Mouse (Mus musculus) liver, postnatal 0 days (tissue): ENCODE measurements around the gene Dpagt1. TPM values are rescaled to one million over a fixed set of nuclear protein-coding genes. Genes with fewer than 3 reads are reported as not detected.
A peak's percentile ranks its signal among the peaks of the same experiment; 100 is the strongest.

ENCODE experiments used
- ATAC-seq: fragments of 200-750 bp; cut with Nextera tagmentation; 2 replicates; pipeline ENCODE4 v1.8.0; 2017; ENCODE audit warnings: mild to moderate bottlenecking, moderate library complexity
- DNase-seq: peaks from one replicate; pipeline ENCODE4 v3.0.0-alpha.2; 2016
- H3K27ac ChIP-seq: fragments of 300-500 bp; sonication (generic); 2 replicates; pipeline ENCODE4 v1.5.1; 2014; ENCODE audit warnings: antibody characterized with exemption, moderate library complexity, mild to moderate bottlenecking, low read depth
- H3K27me3 ChIP-seq: fragments of 300-500 bp; sonication (generic); 2 replicates; pipeline ENCODE4 v1.6.1; 2014; ENCODE audit warnings: low read length, control low read depth, mixed read lengths; ENCODE audit not compliant: insufficient read depth
- H3K36me3 ChIP-seq: fragments of 300-500 bp; sonication (generic); replicated peaks from 2 replicates; pipeline ENCODE4 v1.6.1; 2014; ENCODE audit warnings: mild to moderate bottlenecking, control low read depth, low read length, moderate library complexity, mixed read lengths; ENCODE audit not compliant: insufficient read depth
- H3K4me1 ChIP-seq: fragments of 300-500 bp; sonication (generic); 2 replicates; pipeline ENCODE4 v1.6.1; 2014; ENCODE audit warnings: antibody characterized with exemption, mild to moderate bottlenecking, control low read depth; ENCODE audit not compliant: insufficient read depth
- H3K4me2 ChIP-seq: fragments of 300-500 bp; sonication (generic); 2 replicates; pipeline ENCODE4 v1.6.1; 2014; ENCODE audit warnings: low read depth, mild to moderate bottlenecking, low read length, moderate library complexity, mixed read lengths
- H3K4me3 ChIP-seq: fragments of 300-500 bp; sonication (generic); 2 replicates; pipeline ENCODE4 v1.5.1; 2014; ENCODE audit warnings: low read depth, low read length
- H3K9ac ChIP-seq: fragments of 300-500 bp; sonication (generic); replicated peaks from 2 replicates; pipeline ENCODE4 v1.6.1; 2014; ENCODE audit warnings: mild to moderate bottlenecking, moderate library complexity
- H3K9me3 ChIP-seq: fragments of 300-500 bp; sonication (generic); 2 replicates; pipeline ENCODE4 v1.6.1; 2016; ENCODE audit warnings: mild to moderate bottlenecking, control low read depth, low read length, mixed read lengths
- CTCF ChIP-seq: sonication (generic); IDR thresholded peaks from 2 replicates; pipeline ENCODE4 v1.5.1; 2016; ENCODE audit warnings: antibody characterized with exemption, low read depth
- EP300 ChIP-seq: IDR thresholded peaks from 2 replicates; pipeline ENCODE4 v1.6.1; 2016; ENCODE audit warnings: antibody characterized with exemption, low read depth, mild to moderate bottlenecking
- WGBS: fragments of 180-500 bp; shearing (Covaris S2); extraction: QIAGEN DNeasy Blood & Tissue Kit; methylation state at CpG from one replicate; pipeline ENCODE4 v1.1.7; 2014; ENCODE audit not compliant: insufficient replicate concordance; 5-methylcytosine and 5-hydroxymethylcytosine counted together
- polyA plus RNA-seq: library from polyadenylated mRNA; unstranded; fragments of >200 nt; fragmentation: Nextera tagmentation; extraction: Ambion mirVana; gene quantifications from 2 replicates; pipeline ENCODE4 v1.2.1, GENCODE M21; 2015

Dpagt1 gene
- polyA plus RNA-seq, 1 experiment from 2014 or later, result 19.0 TPM

- Histone ChIP-seq H3K9ac (no peak overlapping the region), H3K27ac (peak overlapping the region; percentile 8; the same call in 1 of the 2 replicates), H3K9me3 (no peaks in the 10 kb centered on the region), H3K4me2 (no peak overlapping the region), H3K4me1 (peaks cover 29% of the 10 kb centered on the region), H3K36me3 (peaks cover 26% of the 10 kb centered on the region), H3K27me3 (no peaks in the 10 kb centered on the region), H3K4me3 (no peak overlapping the region)
- TF ChIP-seq CTCF (no peak), EP300 (no peak)
- ATAC-seq (no peak), DNase-seq (no peak)
- WGBS, result 69% methylated on average over 2 of the region's 2 CpGs
These were observed 18.6 kb upstream of the Dpagt1 start for GRCm38 (mm10) chr9:44307248-44307647.

- WGBS, result 55% methylated on average over 3 of the region's 3 CpGs
- peak overlapping the region; percentile 44; the same call in 1 of the 2 replicates for H3K27ac ChIP-seq
- DNase-seq (no peak), ATAC-seq (no peak)
- H3K4me1 ChIP-seq, result peaks cover 21% of the 10 kb centered on the region
- H3K9me3 ChIP-seq, result no peaks in the 10 kb centered on the region
- TF ChIP-seq CTCF, result no peak
- no peak for TF ChIP-seq EP300
- H3K36me3 ChIP-seq, result peaks cover 34% of the 10 kb centered on the region
- no peak overlapping the region for H3K9ac ChIP-seq
- no peaks in the 10 kb centered on the region for H3K27me3 ChIP-seq
- H3K4me2 ChIP-seq, result no peak overlapping the region
- H3K4me3 ChIP-seq, result no peak overlapping the region
These were observed 16.1 kb upstream of the Dpagt1 start for GRCm38 (mm10) chr9:44309756-44310155.

GRCm38 (mm10) chr9:44310750-44311135 lies 15.1 kb upstream of the Dpagt1 start:
- no peak for ATAC-seq
- WGBS, result 49% methylated on average over 10 of the region's 10 CpGs
- no peak for TF ChIP-seq CTCF
- no peak for TF ChIP-seq EP300

GRCm38 (mm10) chr9:44311136-44312134 lies 14.4 kb upstream of the Dpagt1 start:
- Histone ChIP-seq H3K9me3 (no peaks in the 10 kb centered on the region), H3K9ac (no peak overlapping the region), H3K27ac (no peak overlapping the region), H3K4me2 (0 out of 2 replicates have a peak overlapping the region, but pooled peaks have one; percentile 4), H3K36me3 (peaks cover 51% of the 10 kb centered on the region), H3K27me3 (no peaks in the 10 kb centered on the region), H3K4me1 (peaks cover 21% of the 10 kb centered on the region), H3K4me3 (no peak overlapping the region)
- 43% methylated on average over 27 of the region's 27 CpGs for WGBS
- TF ChIP-seq CTCF, result no peak; the same call in 1 of the 2 replicates
- no peak for TF ChIP-seq EP300
- no peak for DNase-seq
- ATAC-seq, result no peak

More at GRCm38 (mm10) chr9:44310750-44311135, 15.1 kb upstream of the Dpagt1 start:
- H3K4me3 ChIP-seq, result no peak overlapping the region
- H3K4me2 ChIP-seq, result 0 out of 2 replicates have a peak overlapping the region, but pooled peaks have one; percentile 4
- H3K9me3 ChIP-seq, result no peaks in the 10 kb centered on the region
- H3K4me1 ChIP-seq, result peaks cover 21% of the 10 kb centered on the region
- no peak for DNase-seq
- H3K27ac ChIP-seq, result no peak overlapping the region
- no peaks in the 10 kb centered on the region for H3K27me3 ChIP-seq
- H3K9ac ChIP-seq, result no peak overlapping the region
- H3K36me3 ChIP-seq, result peaks cover 44% of the 10 kb centered on the region

GRCm38 (mm10) chr9:44313476-44314256 lies 12.2 kb upstream of the Dpagt1 start:
- H3K27me3 ChIP-seq, result no peaks in the 10 kb centered on the region
- H3K36me3 ChIP-seq, result peaks cover 57% of the 10 kb centered on the region
- ATAC-seq (no peak), DNase-seq (no peak)
- TF ChIP-seq EP300 (no peak), CTCF (no peak)
- no peak overlapping the region for H3K4me2 ChIP-seq
- H3K9me3 ChIP-seq, result no peaks in the 10 kb centered on the region
- 88% methylated on average over 19 of the region's 19 CpGs for WGBS
- no peak overlapping the region for H3K27ac ChIP-seq
- H3K9ac ChIP-seq, result no peak overlapping the region
- H3K4me3 ChIP-seq, result no peak overlapping the region
- H3K4me1 ChIP-seq, result peaks cover 37% of the 10 kb centered on the region

- no peak for DNase-seq
- Histone ChIP-seq H3K9ac (no peak overlapping the region), H3K27me3 (no peaks in the 10 kb centered on the region), H3K36me3 (peaks cover 57% of the 10 kb centered on the region), H3K4me1 (peaks cover 41% of the 10 kb centered on the region), H3K27ac (no peak overlapping the region), H3K4me3 (no peak overlapping the region), H3K9me3 (no peaks in the 10 kb centered on the region), H3K4me2 (no peak overlapping the region)
- TF ChIP-seq EP300, result no peak
- no peak for TF ChIP-seq CTCF
- no peak for ATAC-seq
- WGBS, result 87% methylated on average over 4 of the region's 4 CpGs
These were observed 11.6 kb upstream of the Dpagt1 start for GRCm38 (mm10) chr9:44314257-44314547.
